Mouse (Mus musculus) left cerebral cortex, postnatal 14 days (tissue): Measurements from ENCODE around the gene Mtmr14. TPM values are rescaled to one million over a fixed set of nuclear protein-coding genes. Genes with fewer than 3 reads are reported as not detected.

Experiments used
- DNase-seq, 2 experiments: peaks; one replicate each; pipeline ENCODE4 v3.0.0; 2021 to 2022; ENCODE audit warnings: low spot score in 2 of 2, mixed read lengths in 1 of 2
- intact Hi-C: fragments of 180-260 bp; cut with DNase I; formaldehyde crosslinking; loops from one replicate; pipeline ENCODE4 v1.15.1; 2025
- total RNA-seq, 2 experiments: library from RNA; stranded (reverse); gene quantifications; 2 replicates each; pipeline ENCODE4 v1.2.3; 2021

Mtmr14 gene
- total RNA-seq, 2 experiments from 2014 or later, result 21.3 to 21.6 TPM

DNA sequence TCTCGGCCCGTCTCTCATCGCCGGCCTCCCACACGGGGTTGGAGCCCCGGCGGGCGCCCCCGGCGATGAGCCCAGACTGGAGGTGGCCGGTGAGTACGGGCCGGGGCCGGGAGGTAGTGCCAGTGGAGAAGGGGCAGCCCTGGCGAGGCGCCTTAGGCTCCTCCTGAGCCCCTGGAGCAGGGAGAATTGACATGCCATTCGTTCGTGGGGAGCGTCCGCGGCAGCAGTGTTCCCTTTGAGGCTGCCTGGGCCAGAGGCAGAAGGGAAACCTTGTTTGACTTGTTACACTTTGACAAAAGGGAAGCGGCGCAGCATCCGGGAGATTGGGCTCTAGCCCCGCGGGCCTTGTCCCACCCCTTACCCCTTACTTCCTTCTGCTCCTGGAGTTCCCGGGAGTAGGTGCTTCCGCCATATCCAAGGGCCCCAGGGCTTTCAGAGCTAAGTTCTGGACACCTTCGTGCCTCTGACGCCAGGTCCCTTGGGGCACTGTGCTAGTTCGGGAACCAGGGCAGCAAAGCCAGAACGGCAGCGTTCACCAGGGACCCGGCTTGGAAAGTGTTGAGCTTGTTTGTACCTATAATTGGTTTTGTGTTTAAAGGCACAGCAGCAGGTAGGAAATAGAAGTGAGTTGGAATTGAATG lies 70.0 kb downstream of the Mtmr14 start:
- intact Hi-C loops, result loop anchor here (2.0 to 10.0 kb wide), 2 partner anchors 19 to 613 kb away; partner anchors contain the start of genes Ogg1 and Rad18
- DNase-seq, result peak in 1 of 2 experiments; percentile 30

DNA sequence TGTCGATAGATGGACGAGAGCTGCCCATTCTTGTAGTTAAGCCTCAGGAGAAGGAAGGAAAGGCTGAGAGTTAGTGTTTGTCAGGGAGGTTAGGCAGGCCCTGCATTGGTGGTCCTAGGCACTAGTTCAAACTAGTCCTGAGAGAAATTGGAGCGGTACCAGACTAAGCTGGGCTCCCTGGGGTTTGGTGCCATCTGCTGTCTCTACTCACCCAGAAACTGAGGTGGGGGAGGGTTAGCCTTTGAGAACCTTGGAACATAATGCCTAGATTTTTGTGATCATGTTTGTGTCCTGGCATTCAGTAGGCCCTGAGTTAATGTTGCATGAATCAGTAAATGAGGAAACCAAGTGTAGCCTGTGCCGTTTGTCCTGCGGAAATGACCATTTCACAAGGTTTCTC lies 70.5 kb downstream of the Mtmr14 start:
- peak; percentile 48 to 62 for DNase-seq
- intact Hi-C loops, result loop anchor here (10.0 kb wide), 1 partner anchor 613 kb away; the partner anchor contains the start of gene Rad18

DNA sequence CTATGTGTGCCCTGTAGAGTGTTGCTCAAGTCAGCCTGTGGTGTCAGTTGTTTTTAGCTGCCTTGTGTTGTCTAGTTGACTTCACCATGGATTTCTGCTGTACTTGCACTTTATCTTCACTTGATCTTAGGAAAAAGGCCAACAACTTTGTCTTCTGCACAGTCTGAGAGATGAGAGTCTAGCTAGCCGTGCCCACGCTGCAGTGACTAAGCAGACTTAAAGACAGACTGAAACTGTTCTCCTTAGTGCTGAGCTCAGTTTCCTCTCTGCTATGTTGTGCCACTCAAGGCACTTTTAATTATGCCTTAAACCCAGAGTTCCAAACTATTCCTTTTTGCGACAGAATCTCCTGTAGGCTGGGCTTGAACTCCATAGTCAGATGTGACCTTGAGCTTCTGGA lies 78.3 kb downstream of the Mtmr14 start:
- intact Hi-C loops, result no loop called here
- DNase-seq, result no peak

DNA sequence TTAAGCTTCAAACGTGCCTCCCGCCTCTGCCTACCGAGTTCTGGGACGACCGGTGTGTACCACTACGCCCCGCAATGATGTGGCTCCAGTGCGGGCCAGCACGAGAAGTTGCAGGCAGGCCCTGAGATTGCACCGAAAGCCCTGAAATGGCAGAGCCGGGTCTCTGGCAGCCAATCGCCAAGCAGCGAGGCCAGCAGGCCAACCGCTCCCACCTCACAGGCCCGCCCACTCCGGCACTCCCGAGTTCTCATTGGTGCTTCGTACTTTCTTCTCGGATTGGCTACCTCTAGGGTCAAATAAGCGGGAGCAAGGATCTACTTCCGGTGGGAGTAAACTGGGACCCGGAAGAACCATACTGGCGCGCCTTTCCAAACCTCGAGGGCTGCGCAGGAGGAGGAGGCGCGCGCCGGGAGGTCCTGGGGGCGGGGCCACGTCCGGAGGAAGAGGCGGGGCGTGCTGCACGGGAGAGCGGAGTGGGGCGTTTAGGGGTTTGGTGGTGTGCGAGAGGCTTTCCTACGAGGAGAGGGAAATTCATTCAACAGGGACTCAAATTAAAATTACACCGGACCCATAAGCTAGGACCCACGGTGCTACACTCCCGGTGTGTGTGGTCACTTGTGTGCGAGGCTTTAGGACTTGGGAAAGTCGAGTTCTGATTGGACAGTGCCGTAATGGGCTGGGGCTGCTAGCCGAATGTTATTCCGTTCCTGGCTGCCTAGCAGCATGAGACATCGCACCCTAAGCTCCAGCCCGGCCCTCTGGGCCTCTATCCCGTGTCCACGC lies 89.1 kb downstream of the Mtmr14 start, which contains the start of gene Ogg1:
Gene Ogg1 (plus strand): TSS at position 440 of the 783 bp plus-strand sequence.
- intact Hi-C loops, result loop anchor here (2.0 kb wide), 1 partner anchor 20 kb away; the partner anchor contains the start of gene Brpf1
- DNase-seq, result peak; percentile 98 to 99

DNA sequence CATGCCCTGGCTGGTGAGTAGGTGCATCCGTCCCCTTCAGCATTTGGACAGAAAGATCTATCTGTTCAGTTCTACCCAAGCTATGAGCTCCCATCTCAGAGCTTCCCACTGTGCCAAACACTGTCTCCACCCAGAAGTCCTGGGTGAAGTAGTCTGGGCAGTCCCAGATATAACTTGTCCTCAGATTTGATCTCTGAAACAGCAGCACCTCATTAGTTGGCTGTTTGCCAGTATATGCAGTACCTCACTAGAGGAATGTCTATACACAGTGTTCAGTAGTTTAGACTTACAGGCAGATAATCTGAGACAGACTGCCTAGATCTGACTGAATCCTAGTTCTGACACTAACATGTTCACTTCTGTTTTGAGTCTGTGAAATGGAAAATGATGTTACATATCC lies 91.8 kb downstream of the Mtmr14 start:
- DNase-seq, result no peak
- intact Hi-C loops, result no loop called here

DNA sequence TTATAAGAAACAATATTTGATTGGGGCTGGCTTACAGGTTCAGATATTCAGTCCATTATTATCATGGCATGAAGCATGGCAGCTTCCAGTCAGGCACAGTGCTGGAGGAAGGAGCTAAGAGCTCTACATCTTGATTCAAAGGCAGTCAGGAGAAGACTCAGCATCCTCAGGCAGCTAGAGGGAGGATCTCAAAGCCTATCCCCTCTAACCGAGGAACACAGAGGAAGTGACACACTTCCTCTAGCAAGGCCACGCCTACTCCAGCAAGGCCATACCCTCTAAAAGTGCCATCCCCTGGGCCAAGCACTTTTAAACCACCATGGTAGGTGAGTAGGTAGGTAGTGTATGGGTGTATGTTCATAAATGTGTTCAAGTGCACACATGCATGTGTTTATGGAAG lies 92.9 kb downstream of the Mtmr14 start:
- intact Hi-C loops, result no loop called here
- no peak for DNase-seq

Other genes with a start within 250 kb of the Mtmr14 start
- gene Thumpd3, start 191.6 kb upstream of the Mtmr14 start, total RNA-seq, result 10 to 100 TPM; 29.2 to 29.7 TPM
- gene Setd5, start 160.5 kb upstream of the Mtmr14 start, total RNA-seq, result 100 to 1,000 TPM; 131 TPM
- gene Lhfpl4, start 42.5 kb upstream of the Mtmr14 start, total RNA-seq, result 10 to 100 TPM; 98.3 to 98.4 TPM
- gene Cpne9, start 44.5 kb downstream of the Mtmr14 start, total RNA-seq, result 10 to 100 TPM; 48.3 to 66.5 TPM
- 10 to 100 TPM; 25.7 to 26.9 TPM for gene Brpf1, start 69.3 kb downstream of the Mtmr14 start, total RNA-seq
- 1 to 10 TPM; 4.9 to 5.8 TPM for gene Ogg1, start 89.1 kb downstream of the Mtmr14 start, total RNA-seq
- gene Camk1, start 106.1 kb downstream of the Mtmr14 start, total RNA-seq, result 100 to 1,000 TPM; 102 to 109 TPM
- 10 to 100 TPM; 48.6 to 56.8 TPM for gene Tada3, start 140.0 kb downstream of the Mtmr14 start, total RNA-seq
- gene Arpc4, start 140.3 kb downstream of the Mtmr14 start, total RNA-seq, result 100 to 1,000 TPM; 285 to 296 TPM
- gene Ttll3, start 151.4 kb downstream of the Mtmr14 start, total RNA-seq, result 1 to 10 TPM; 6.5 to 7.8 TPM
- 10 to 100 TPM; 13.4 to 16.5 TPM for gene Rpusd3, start 181.5 kb downstream of the Mtmr14 start, total RNA-seq
- gene Cidec, start 197.9 kb downstream of the Mtmr14 start, total RNA-seq, result not detected
- 10 to 100 TPM; 47.9 to 48.3 TPM for gene Jagn1, start 204.7 kb downstream of the Mtmr14 start, total RNA-seq
- under 1 TPM; 0.53 to 0.55 TPM for gene Il17re, start 220.6 kb downstream of the Mtmr14 start, total RNA-seq
- 1 to 10 TPM; 3.9 to 5.4 TPM for gene Il17rc, start 233.6 kb downstream of the Mtmr14 start, total RNA-seq
- 100 to 1,000 TPM; 107 to 111 TPM for gene Creld1, start 245.5 kb downstream of the Mtmr14 start, total RNA-seq